Mouse (Mus musculus) fat pad, adult 2 months (tissue): Measurements from ENCODE around the gene Celf5.

ENCODE experiments used
- DNase-seq: peaks from one replicate; pipeline ENCODE4 v3.0.0-alpha.2; 2011; ENCODE audit warnings: low read depth, low spot score; ENCODE audit errors: extremely low read depth

Celf5 gene

GRCm38 (mm10) chr10:81417227-81418215 is 65.0 kb downstream of the Celf5 start:
- no peak for DNase-seq

- DNase-seq, result no peak
Observed at GRCm38 (mm10) chr10:81416581-81417226, 65.8 kb downstream of the Celf5 start.

- DNase-seq, result no peak
Observed at GRCm38 (mm10) chr10:81415549-81416310, 66.8 kb downstream of the Celf5 start.

- DNase-seq, result no peak
Observed at GRCm38 (mm10) chr10:81415146-81415545, 67.4 kb downstream of the Celf5 start.

- no peak for DNase-seq
Observed at GRCm38 (mm10) chr10:81414682-81415081, 67.8 kb downstream of the Celf5 start.

- DNase-seq, result no peak
Observed at GRCm38 (mm10) chr10:81413310-81414261, 68.9 kb downstream of the Celf5 start.

GRCm38 (mm10) chr10:81412586-81413309 is 69.8 kb downstream of the Celf5 start:
- no peak for DNase-seq

- no peak for DNase-seq
Observed at GRCm38 (mm10) chr10:81411471-81412400, 70.8 kb downstream of the Celf5 start.

GRCm38 (mm10) chr10:81410981-81411380 is 71.5 kb downstream of the Celf5 start:
- no peak for DNase-seq

GRCm38 (mm10) chr10:81410350-81410749 is 72.2 kb downstream of the Celf5 start:
- DNase-seq, result no peak

GRCm38 (mm10) chr10:81409330-81409729 is 73.2 kb downstream of the Celf5 start:
- DNase-seq, result no peak
